Mouse (Mus musculus): ENCODE measurements around the gene Adgra3. TPM values are rescaled to one million over a fixed set of nuclear protein-coding genes. Genes with fewer than 3 reads are reported as not detected.

Gene Adgra3
- polyA plus RNA-seq, 1 experiment from 2014 or later: 38.6 TPM

- Histone ChIP-seq H3K4me3 (no peak overlapping the region), H3K4me1 (no peaks in the 10 kb centered on the region), H3K36me3 (no peaks in the 10 kb centered on the region), H3K9me3 (replicated peaks) (no peaks in the 10 kb centered on the region), H3K27ac (replicated peaks) (no peak overlapping the region), H3K27me3 (ENCODE audit: low read depth, poor library complexity, severe bottlenecking) (no peaks in the 10 kb centered on the region)
- DNase-seq (ENCODE audit: low spot score): no peak
- WGBS: 89% methylated on average over 2 of the region's 2 CpGs
These were observed 143.1 kb downstream of the Adgra3 start for GRCm38 (mm10) chr5:49915695-49916106.
